Mouse (Mus musculus): ENCODE data around the gene Cd180. TPM values are rescaled to one million over a fixed set of nuclear protein-coding genes. Genes with fewer than 3 reads are reported as not detected.

Cd180 gene
- total RNA-seq, 2 experiments from 2014 or later = 2.1 to 2.4 TPM

GRCm38 (mm10) chr13:102689201-102690090 lies 3.9 kb upstream of the Cd180 start:
- no peak for TF ChIP-seq CTCF (conservative IDR thresholded peaks at IDR 0.05)
- Histone ChIP-seq H3K4me3 (no peak overlapping the region), H3K27ac (no peak overlapping the region)
- DNase-seq (ENCODE audit: low spot score in 2 of 2) = no peak

- no peak for TF ChIP-seq CTCF (conservative IDR thresholded peaks at IDR 0.05)
- no peak overlapping the region for H3K27ac ChIP-seq
- no peak for DNase-seq (ENCODE audit: low spot score in 2 of 2)
These were observed 3.2 kb upstream of the Cd180 start for GRCm38 (mm10) chr13:102690184-102690583.

GRCm38 (mm10) chr13:102691408-102692150 lies 1.8 kb upstream of the Cd180 start:
- no peak for TF ChIP-seq CTCF (conservative IDR thresholded peaks at IDR 0.05)
- Histone ChIP-seq H3K4me3 (no peak overlapping the region), H3K27ac (no peak overlapping the region)
- DNase-seq (ENCODE audit: low spot score in 2 of 2) = no peak

More at GRCm38 (mm10) chr13:102690184-102690583, 3.2 kb upstream of the Cd180 start:
- H3K4me3 ChIP-seq = no peak overlapping the region

GRCm38 (mm10) chr13:102694154-102694553 lies 796 bp downstream of the Cd180 start:
- Histone ChIP-seq H3K4me3 (no peak overlapping the region), H3K27ac (peak overlapping the region; percentile 37; the same call in 1 of the 2 replicates)
- DNase-seq (ENCODE audit: low spot score in 2 of 2) = no peak
- TF ChIP-seq CTCF (conservative IDR thresholded peaks at IDR 0.05) = no peak

GRCm38 (mm10) chr13:102695121-102695905 lies 2.0 kb downstream of the Cd180 start:
- no peak overlapping the region for H3K27ac ChIP-seq
- no peak for TF ChIP-seq CTCF (conservative IDR thresholded peaks at IDR 0.05)
- DNase-seq (ENCODE audit: low spot score in 2 of 2) = no peak
- no peak overlapping the region for H3K4me3 ChIP-seq

GRCm38 (mm10) chr13:102698335-102698734 lies 5.0 kb downstream of the Cd180 start:
- TF ChIP-seq CTCF (conservative IDR thresholded peaks at IDR 0.05) = no peak
- Histone ChIP-seq H3K27ac (peak overlapping the region; percentile 75), H3K4me3 (peak overlapping the region; percentile 46)
- no peak for DNase-seq (ENCODE audit: low spot score in 2 of 2)

GRCm38 (mm10) chr13:102698751-102699323 lies 5.5 kb downstream of the Cd180 start:
- peak; percentile 37 to 38 for DNase-seq (ENCODE audit: low spot score in 2 of 2)
- peak overlapping the region; percentile 75 for H3K27ac ChIP-seq
- peak overlapping the region; percentile 46 for H3K4me3 ChIP-seq
- TF ChIP-seq CTCF (conservative IDR thresholded peaks at IDR 0.05) = no peak

- no peak for TF ChIP-seq CTCF (conservative IDR thresholded peaks at IDR 0.05)
- H3K4me3 ChIP-seq = no peak overlapping the region
- no peak for DNase-seq (ENCODE audit: low spot score in 2 of 2)
- no peak overlapping the region for H3K27ac ChIP-seq
These were observed 6.8 kb downstream of the Cd180 start for GRCm38 (mm10) chr13:102700176-102700575.

GRCm38 (mm10) chr13:102700744-102701143 lies 7.4 kb downstream of the Cd180 start:
- no peak for TF ChIP-seq CTCF (conservative IDR thresholded peaks at IDR 0.05)
- Histone ChIP-seq H3K27ac (no peak overlapping the region), H3K4me3 (no peak overlapping the region)
- no peak for DNase-seq (ENCODE audit: low spot score in 2 of 2)

- no peak overlapping the region for H3K27ac ChIP-seq
- no peak for TF ChIP-seq CTCF (conservative IDR thresholded peaks at IDR 0.05)
- no peak for DNase-seq (ENCODE audit: low spot score in 2 of 2)
- H3K4me3 ChIP-seq = no peak overlapping the region
These were observed 23.6 kb downstream of the Cd180 start for GRCm38 (mm10) chr13:102716973-102717372.

- no peak overlapping the region for H3K4me3 ChIP-seq
- no peak for TF ChIP-seq CTCF (conservative IDR thresholded peaks at IDR 0.05)
- no peak overlapping the region for H3K27ac ChIP-seq
- no peak for DNase-seq (ENCODE audit: low spot score in 2 of 2)
These were observed 32.1 kb downstream of the Cd180 start for GRCm38 (mm10) chr13:102725416-102725815.

GRCm38 (mm10) chr13:102725906-102726305 lies 32.5 kb downstream of the Cd180 start:
- no peak for TF ChIP-seq CTCF (conservative IDR thresholded peaks at IDR 0.05)
- no peak for DNase-seq (ENCODE audit: low spot score in 2 of 2)
- no peak overlapping the region for H3K27ac ChIP-seq
- no peak overlapping the region for H3K4me3 ChIP-seq

All from layer of hippocampus, adult 2 months (tissue).